Mouse (Mus musculus) midbrain, embryonic 13.5 days (tissue): Measurements from ENCODE around the gene Nrip3. TPM values are rescaled to one million over a fixed set of nuclear protein-coding genes. Genes with fewer than 3 reads are reported as not detected.

ENCODE experiments used
- ATAC-seq: fragments of 200-750 bp; cut with Nextera tagmentation; 2 replicates; pipeline ENCODE4 v1.8.0; 2017; ENCODE audit warnings: mild to moderate bottlenecking, moderate TSS enrichment, moderate library complexity
- H3K27ac ChIP-seq: fragments of 300-500 bp; sonication (generic); 2 replicates; pipeline ENCODE4 v1.5.1; 2015; ENCODE audit warnings: inconsistent platforms, mild to moderate bottlenecking, moderate library complexity
- H3K27me3 ChIP-seq: fragments of 300-500 bp; sonication (generic); 2 replicates; pipeline ENCODE4 v1.6.1; 2015; ENCODE audit warnings: mild to moderate bottlenecking, inconsistent platforms
- H3K36me3 ChIP-seq: fragments of 300-500 bp; sonication (generic); 2 replicates; pipeline ENCODE4 v1.6.1; 2015; ENCODE audit warnings: mild to moderate bottlenecking, inconsistent platforms
- H3K4me1 ChIP-seq: fragments of 300-500 bp; sonication (generic); replicated peaks from 2 replicates; pipeline ENCODE4 v1.6.1; 2015; ENCODE audit warnings: inconsistent platforms
- H3K4me2 ChIP-seq: fragments of 300-500 bp; sonication (generic); replicated peaks from 2 replicates; pipeline ENCODE4 v1.6.1; 2015; ENCODE audit warnings: moderate library complexity, mild to moderate bottlenecking, inconsistent platforms
- H3K4me3 ChIP-seq: fragments of 300-500 bp; sonication (generic); replicated peaks from 2 replicates; pipeline ENCODE4 v1.5.1; 2015; ENCODE audit warnings: mild to moderate bottlenecking, inconsistent platforms
- H3K9ac ChIP-seq: fragments of 300-500 bp; sonication (generic); replicated peaks from 2 replicates; pipeline ENCODE4 v1.6.1; 2015; ENCODE audit warnings: mild to moderate bottlenecking, inconsistent platforms
- H3K9me3 ChIP-seq: fragments of 300-500 bp; sonication (generic); 2 replicates; pipeline ENCODE4 v1.6.1; 2016; ENCODE audit warnings: mild to moderate bottlenecking, inconsistent platforms
- WGBS: fragments of 180-500 bp; shearing (Covaris S2); methylation state at CpG from one replicate; pipeline ENCODE4 v1.1.7; 2015; 5-methylcytosine and 5-hydroxymethylcytosine counted together
- polyA plus RNA-seq: library from polyadenylated mRNA; unstranded; fragments of >200 nt; fragmentation: Nextera tagmentation; extraction: Ambion mirVana; gene quantifications from 2 replicates; pipeline ENCODE4 v1.2.1, GENCODE M21; 2015

The Nrip3 gene
- polyA plus RNA-seq, 1 experiment from 2014 or later, result 2.0 TPM

GRCm38 (mm10) chr7:109723114-109723513, 58.7 kb downstream of the Nrip3 start:
- no peak for ATAC-seq
- H3K4me2 ChIP-seq, result no peak overlapping the region
- no peak overlapping the region for H3K27ac ChIP-seq
- H3K4me3 ChIP-seq, result no peak overlapping the region
- H3K9me3 ChIP-seq, result no peaks in the 10 kb centered on the region
- 92% methylated on average over 8 of the region's 8 CpGs for WGBS
- H3K36me3 ChIP-seq, result no peaks in the 10 kb centered on the region
- no peak overlapping the region for H3K9ac ChIP-seq
- H3K27me3 ChIP-seq, result no peaks in the 10 kb centered on the region
- no peaks in the 10 kb centered on the region for H3K4me1 ChIP-seq

- no peak overlapping the region for H3K4me2 ChIP-seq
- no peaks in the 10 kb centered on the region for H3K27me3 ChIP-seq
- WGBS, result 93% methylated on average over 2 of the region's 2 CpGs
- ATAC-seq, result no peak
- H3K9ac ChIP-seq, result no peak overlapping the region
- H3K9me3 ChIP-seq, result no peaks in the 10 kb centered on the region
- H3K4me3 ChIP-seq, result no peak overlapping the region
- H3K36me3 ChIP-seq, result no peaks in the 10 kb centered on the region
- H3K27ac ChIP-seq, result no peak overlapping the region
- no peaks in the 10 kb centered on the region for H3K4me1 ChIP-seq
Measured at GRCm38 (mm10) chr7:109722618-109723017, 59.2 kb downstream of the Nrip3 start.

GRCm38 (mm10) chr7:109719286-109719685, 62.5 kb downstream of the Nrip3 start:
- Histone ChIP-seq H3K27me3 (no peaks in the 10 kb centered on the region), H3K36me3 (no peaks in the 10 kb centered on the region), H3K4me2 (no peak overlapping the region), H3K9me3 (no peaks in the 10 kb centered on the region), H3K9ac (no peak overlapping the region), H3K4me3 (no peak overlapping the region), H3K27ac (no peak overlapping the region), H3K4me1 (no peaks in the 10 kb centered on the region)
- 0 out of 2 replicates have a peak, but pooled peaks have one; percentile 24 for ATAC-seq
- WGBS, result 73% methylated on average over 9 of the region's 9 CpGs

- H3K27ac ChIP-seq, result no peak overlapping the region
- H3K9me3 ChIP-seq, result no peaks in the 10 kb centered on the region
- no peaks in the 10 kb centered on the region for H3K27me3 ChIP-seq
- 86% methylated on average over 2 of the region's 2 CpGs for WGBS
- no peak for ATAC-seq
- no peak overlapping the region for H3K4me3 ChIP-seq
- H3K4me2 ChIP-seq, result no peak overlapping the region
- no peaks in the 10 kb centered on the region for H3K4me1 ChIP-seq
- H3K36me3 ChIP-seq, result peaks cover 27% of the 10 kb centered on the region
- H3K9ac ChIP-seq, result no peak overlapping the region
Measured at GRCm38 (mm10) chr7:109713434-109713982, 68.3 kb downstream of the Nrip3 start.

- Histone ChIP-seq H3K27ac (no peak overlapping the region), H3K4me2 (no peak overlapping the region), H3K4me3 (no peak overlapping the region), H3K36me3 (peaks cover 27% of the 10 kb centered on the region), H3K9me3 (no peaks in the 10 kb centered on the region), H3K9ac (no peak overlapping the region), H3K27me3 (no peaks in the 10 kb centered on the region), H3K4me1 (no peaks in the 10 kb centered on the region)
- 94% methylated on average over 7 of the region's 7 CpGs for WGBS
- no peak for ATAC-seq
Measured at GRCm38 (mm10) chr7:109712198-109712597, 69.6 kb downstream of the Nrip3 start.

- H3K9me3 ChIP-seq, result no peaks in the 10 kb centered on the region
- no peak overlapping the region for H3K4me2 ChIP-seq
- peaks cover 27% of the 10 kb centered on the region for H3K36me3 ChIP-seq
- H3K27ac ChIP-seq, result no peak overlapping the region
- no peaks in the 10 kb centered on the region for H3K27me3 ChIP-seq
- ATAC-seq, result no peak
- H3K4me3 ChIP-seq, result no peak overlapping the region
- 91% methylated on average over 1 of the region's 1 CpGs for WGBS
- H3K9ac ChIP-seq, result no peak overlapping the region
- H3K4me1 ChIP-seq, result no peaks in the 10 kb centered on the region
Measured at GRCm38 (mm10) chr7:109710069-109710468, 71.8 kb downstream of the Nrip3 start.

GRCm38 (mm10) chr7:109708961-109709382, 72.9 kb downstream of the Nrip3 start:
- 86% methylated on average over 3 of the region's 3 CpGs for WGBS
- ATAC-seq, result no peak
- Histone ChIP-seq H3K27me3 (no peaks in the 10 kb centered on the region), H3K9ac (no peak overlapping the region), H3K27ac (no peak overlapping the region), H3K36me3 (peaks cover 27% of the 10 kb centered on the region), H3K4me2 (no peak overlapping the region), H3K4me3 (no peak overlapping the region), H3K9me3 (no peaks in the 10 kb centered on the region), H3K4me1 (peaks cover 5% of the 10 kb centered on the region; the same call in 1 of the 2 replicates)

Other genes starting within 250 kb of the Nrip3 start
- 18.8 and 21.7 TPM in 2 replicates for gene St5, start 78.4 kb downstream of the Nrip3 start, polyA plus RNA-seq
- gene Akip1, start 78.3 kb downstream of the Nrip3 start, polyA plus RNA-seq, result 12.7 and 13.9 TPM in 2 replicates
- not detected in 2 replicates for gene BC051019, start 58.2 kb downstream of the Nrip3 start, polyA plus RNA-seq
- gene Ascl3, start 50.3 kb downstream of the Nrip3 start, polyA plus RNA-seq, result 0.40 TPM in 1 of 2 replicates, not detected in the other
- 86.2 and 91.1 TPM in 2 replicates for gene Tmem9b, start 29.1 kb downstream of the Nrip3 start, polyA plus RNA-seq
- gene Scube2, start 83.7 kb upstream of the Nrip3 start, polyA plus RNA-seq, result 1.5 and 1.7 TPM in 2 replicates
- gene Dennd5a, start 178.4 kb upstream of the Nrip3 start, polyA plus RNA-seq, result 44.4 and 44.8 TPM in 2 replicates
- gene Tmem41b, start 204.9 kb upstream of the Nrip3 start, polyA plus RNA-seq, result 66.1 and 73.4 TPM in 2 replicates
- gene Ipo7, start 236.2 kb upstream of the Nrip3 start, polyA plus RNA-seq, result 44.5 and 46.2 TPM in 2 replicates